Mouse (Mus musculus): ENCODE results near the gene Mcf2l.

GRCm38 (mm10) chr8:13021830-13022229 is 148.2 kb downstream of the Mcf2l start:
- TF ChIP-seq ZC3H11A (IDR thresholded peaks at IDR 0.05; ENCODE audit: borderline replicate concordance, low read depth, low read length) (no peak), CHD2 (IDR thresholded peaks at IDR 0.05; ENCODE audit: low read depth, low read length) (no peak), HCFC1 (IDR thresholded peaks at IDR 0.05; ENCODE audit: borderline replicate concordance, insufficient read depth, low read length) (no peak), MAFK (IDR thresholded peaks at IDR 0.05; ENCODE audit: insufficient read depth, low read depth, low read length) (no peak), ZNF384 (IDR thresholded peaks at IDR 0.05; ENCODE audit: low read depth, low read length) (no peak)
